Mouse (Mus musculus): Measurements from ENCODE around the gene Slc7a6. TPM values are rescaled to one million over a fixed set of nuclear protein-coding genes. Genes with fewer than 3 reads are reported as not detected.

Slc7a6 gene
- polyA plus RNA-seq, 2 experiments, result 42.1 to 55.7 TPM

DNA sequence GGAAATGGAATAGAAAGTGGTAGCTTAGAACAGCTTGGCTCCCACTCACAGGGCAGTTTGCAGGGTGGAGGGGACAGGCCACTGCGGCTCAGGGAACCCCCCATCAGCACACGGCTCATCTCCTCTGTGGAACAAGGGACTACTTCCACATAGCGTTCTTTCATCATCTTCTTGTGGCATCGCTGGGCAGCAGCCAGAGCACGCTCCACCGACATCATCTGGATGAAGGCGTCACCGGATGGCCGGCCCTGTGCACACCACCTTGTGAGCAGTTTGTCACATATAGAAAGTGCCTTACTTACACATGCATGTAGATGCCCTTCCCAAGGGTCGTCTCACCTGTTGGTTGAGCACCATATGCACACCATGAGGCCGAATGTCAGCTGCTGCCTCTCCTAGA lies 36.3 kb upstream of the Slc7a6 start:
- ATAC-seq (ENCODE audit: low FRiP score, low read depth) (no peak), DNase-seq (ENCODE audit: low spot score) (no peak)
- Histone ChIP-seq H3K27ac (replicated peaks; ENCODE audit: low read depth, low read length) (no peak overlapping the region), H3K4me1 (ENCODE audit: control insufficient read depth, insufficient read depth, low read length) (peaks cover 14% of the 10 kb centered on the region), H3K9ac (ENCODE audit: low read depth, low read length, severe bottlenecking) (no peak overlapping the region), H3K9me3 (ENCODE audit: control insufficient read depth, low read length) (no peaks in the 10 kb centered on the region), H3K4me2 (replicated peaks; ENCODE audit: low read depth, low read length, severe bottlenecking) (no peak overlapping the region), H3K27me3 (ENCODE audit: control insufficient read depth, insufficient read depth, low read length) (peaks cover 39% of the 10 kb centered on the region), H3K36me3 (ENCODE audit: control insufficient read depth, insufficient read depth, low read length) (peaks cover 57% of the 10 kb centered on the region), H3K4me3 (replicated peaks; ENCODE audit: low read length) (no peak overlapping the region)
- TF ChIP-seq POLR2A (IDR thresholded peaks at IDR 0.05; ENCODE audit: borderline replicate concordance, extremely low read depth, insufficient read depth, insufficient read length), result no peak
- 91% methylated on average over 11 of the region's 11 CpGs for WGBS

DNA sequence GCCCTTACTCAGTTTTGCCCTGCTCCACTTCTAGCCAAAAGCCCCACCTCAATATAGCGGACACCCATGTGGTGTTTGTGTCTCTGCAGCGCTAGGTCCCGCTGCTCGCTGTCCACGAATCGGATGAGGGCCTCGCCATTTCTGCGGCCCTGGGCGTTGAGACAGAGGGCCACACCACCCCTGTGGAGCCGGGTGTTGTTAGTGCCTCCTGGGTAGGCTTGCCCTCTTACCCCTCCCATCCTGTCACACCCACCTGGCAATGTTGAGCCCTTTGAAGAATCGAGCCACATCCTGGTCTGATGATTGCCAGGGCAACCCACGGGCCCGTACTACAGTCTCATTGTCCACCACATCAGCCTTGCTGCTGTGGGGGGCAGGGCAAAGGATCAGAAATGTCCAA lies 35.1 kb upstream of the Slc7a6 start:
- H3K4me2 ChIP-seq (replicated peaks; ENCODE audit: low read depth, low read length, severe bottlenecking), result no peak overlapping the region
- H3K9ac ChIP-seq (ENCODE audit: low read depth, low read length, severe bottlenecking), result no peak overlapping the region
- no peak overlapping the region for H3K4me3 ChIP-seq (replicated peaks; ENCODE audit: low read length)
- WGBS, result 65% methylated on average over 13 of the region's 13 CpGs
- peaks cover 16% of the 10 kb centered on the region for H3K4me1 ChIP-seq (ENCODE audit: control insufficient read depth, insufficient read depth, low read length)
- H3K27ac ChIP-seq (replicated peaks; ENCODE audit: low read depth, low read length), result no peak overlapping the region
- H3K27me3 ChIP-seq (ENCODE audit: control insufficient read depth, insufficient read depth, low read length), result peaks cover 43% of the 10 kb centered on the region
- ATAC-seq (ENCODE audit: low FRiP score, low read depth) (no peak), DNase-seq (ENCODE audit: low spot score) (no peak)
- no peaks in the 10 kb centered on the region for H3K9me3 ChIP-seq (ENCODE audit: control insufficient read depth, low read length)
- peaks cover 45% of the 10 kb centered on the region for H3K36me3 ChIP-seq (ENCODE audit: control insufficient read depth, insufficient read depth, low read length)
- TF ChIP-seq POLR2A (IDR thresholded peaks at IDR 0.05; ENCODE audit: borderline replicate concordance, extremely low read depth, insufficient read depth, insufficient read length), result no peak

DNA sequence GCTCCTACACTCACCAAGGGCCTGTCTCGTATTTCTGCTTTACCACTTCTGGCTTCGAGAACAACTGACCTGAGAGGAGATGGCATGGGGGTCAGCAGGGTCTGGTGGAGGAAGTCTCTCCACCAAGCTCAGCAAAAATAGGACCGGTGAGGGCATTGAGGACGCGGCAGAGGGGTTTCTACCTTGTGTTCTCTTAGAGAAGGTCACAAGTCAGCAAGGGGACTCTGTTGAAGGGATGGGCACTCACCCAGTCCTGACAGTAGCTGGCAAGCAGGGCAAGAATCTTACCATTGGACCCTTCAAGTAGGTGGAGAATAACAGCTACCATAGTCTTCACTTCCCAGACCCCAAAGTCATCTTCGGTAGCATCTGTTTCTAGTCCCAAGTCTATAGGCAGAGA lies 34.7 kb upstream of the Slc7a6 start:
- H3K27me3 ChIP-seq (ENCODE audit: control insufficient read depth, insufficient read depth, low read length), result peaks cover 43% of the 10 kb centered on the region
- H3K27ac ChIP-seq (replicated peaks; ENCODE audit: low read depth, low read length), result no peak overlapping the region
- no peaks in the 10 kb centered on the region for H3K9me3 ChIP-seq (ENCODE audit: control insufficient read depth, low read length)
- DNase-seq (ENCODE audit: low spot score), result no peak
- peaks cover 41% of the 10 kb centered on the region for H3K36me3 ChIP-seq (ENCODE audit: control insufficient read depth, insufficient read depth, low read length)
- H3K9ac ChIP-seq (ENCODE audit: low read depth, low read length, severe bottlenecking), result no peak overlapping the region
- TF ChIP-seq POLR2A (IDR thresholded peaks at IDR 0.05; ENCODE audit: borderline replicate concordance, extremely low read depth, insufficient read depth, insufficient read length), result no peak
- no peak overlapping the region for H3K4me2 ChIP-seq (replicated peaks; ENCODE audit: low read depth, low read length, severe bottlenecking)
- no peak for ATAC-seq (ENCODE audit: low FRiP score, low read depth)
- 65% methylated on average over 6 of the region's 6 CpGs for WGBS
- H3K4me1 ChIP-seq (ENCODE audit: control insufficient read depth, insufficient read depth, low read length), result peaks cover 16% of the 10 kb centered on the region
- H3K4me3 ChIP-seq (replicated peaks; ENCODE audit: low read length), result no peak overlapping the region

DNA sequence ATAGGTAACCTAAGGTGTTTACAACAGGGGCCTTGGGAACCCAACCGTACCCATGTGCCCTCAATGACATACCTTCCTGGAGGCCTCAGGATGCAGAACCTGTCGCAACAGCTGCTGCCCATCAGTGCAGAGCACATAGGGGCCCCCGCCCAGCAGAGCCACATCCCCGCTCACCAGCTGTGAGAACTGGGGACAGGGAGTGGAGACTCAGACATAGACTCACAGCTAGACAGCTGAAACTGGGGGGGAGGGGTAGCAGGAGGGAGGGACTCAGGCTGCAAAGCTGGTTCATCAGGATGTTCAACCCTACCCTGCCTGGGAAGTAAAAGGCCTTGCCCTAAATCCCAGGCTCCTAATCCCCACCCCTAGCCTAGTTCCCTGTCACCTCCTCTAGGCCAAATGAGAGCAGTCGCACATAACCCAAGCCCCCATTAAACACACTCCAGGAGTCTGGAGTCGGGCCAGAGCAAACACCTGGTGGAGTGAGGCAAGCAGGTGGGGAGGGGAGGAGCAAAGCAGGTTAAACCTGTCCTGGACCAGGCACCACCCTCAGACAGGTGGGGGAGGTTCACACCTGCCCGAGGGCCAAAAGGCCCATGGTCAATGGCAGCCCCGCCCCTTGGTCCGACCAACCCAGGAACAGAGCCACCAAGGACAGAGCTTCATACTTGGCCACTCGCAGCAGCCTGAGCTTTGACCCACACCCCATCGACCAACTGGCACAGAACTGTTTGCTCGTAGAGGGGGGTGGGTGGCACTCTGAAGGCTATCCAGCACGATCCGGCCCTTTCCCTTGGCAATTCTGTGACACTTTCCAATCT lies 33.7 kb upstream of the Slc7a6 start:
- peaks cover 16% of the 10 kb centered on the region for H3K4me1 ChIP-seq (ENCODE audit: control insufficient read depth, insufficient read depth, low read length)
- H3K9ac ChIP-seq (ENCODE audit: low read depth, low read length, severe bottlenecking), result no peak overlapping the region
- 10% methylated on average over 14 of the region's 14 CpGs for WGBS
- ATAC-seq (ENCODE audit: low FRiP score, low read depth) (peak; percentile 44), DNase-seq (ENCODE audit: low spot score) (peak; percentile 62)
- peak overlapping the region; percentile 49; the same call in 1 of the 2 replicates for H3K4me3 ChIP-seq (replicated peaks; ENCODE audit: low read length)
- TF ChIP-seq POLR2A (IDR thresholded peaks at IDR 0.05; ENCODE audit: borderline replicate concordance, extremely low read depth, insufficient read depth, insufficient read length), result no peak
- peak overlapping the region; percentile 93; the same call in 1 of the 2 replicates for H3K4me2 ChIP-seq (replicated peaks; ENCODE audit: low read depth, low read length, severe bottlenecking)
- H3K27ac ChIP-seq (replicated peaks; ENCODE audit: low read depth, low read length), result no peak overlapping the region
- peaks cover 33% of the 10 kb centered on the region for H3K36me3 ChIP-seq (ENCODE audit: control insufficient read depth, insufficient read depth, low read length)
- peaks cover 43% of the 10 kb centered on the region for H3K27me3 ChIP-seq (ENCODE audit: control insufficient read depth, insufficient read depth, low read length)
- no peaks in the 10 kb centered on the region for H3K9me3 ChIP-seq (ENCODE audit: control insufficient read depth, low read length)

DNA sequence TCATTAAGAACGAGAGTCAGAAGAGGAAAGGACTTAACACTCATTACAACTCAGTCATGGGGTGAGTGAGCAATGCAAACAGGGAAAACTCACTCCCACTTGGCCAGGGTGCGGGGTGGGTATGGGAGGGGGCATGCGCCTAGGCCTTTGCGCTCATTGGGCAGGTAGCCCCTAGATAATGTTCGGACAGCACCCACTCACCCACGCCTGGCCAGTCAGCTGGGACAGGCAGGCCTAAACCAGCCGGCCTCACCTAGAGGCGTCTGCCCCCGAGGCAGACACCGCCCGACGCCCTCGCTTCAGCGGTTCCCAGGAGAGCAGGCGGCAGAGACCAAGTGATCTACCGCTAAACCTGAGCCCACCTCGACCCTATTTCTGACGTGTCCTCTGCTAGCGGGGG lies 33.0 kb upstream of the Slc7a6 start:
- Histone ChIP-seq H3K4me1 (ENCODE audit: control insufficient read depth, insufficient read depth, low read length) (peaks cover 16% of the 10 kb centered on the region), H3K9ac (ENCODE audit: low read depth, low read length, severe bottlenecking) (peak overlapping the region; percentile 48; the same call in 1 of the 2 replicates), H3K36me3 (ENCODE audit: control insufficient read depth, insufficient read depth, low read length) (peaks cover 27% of the 10 kb centered on the region), H3K9me3 (ENCODE audit: control insufficient read depth, low read length) (no peaks in the 10 kb centered on the region), H3K27me3 (ENCODE audit: control insufficient read depth, insufficient read depth, low read length) (peaks cover 43% of the 10 kb centered on the region), H3K4me3 (replicated peaks; ENCODE audit: low read length) (peak overlapping the region; percentile 49), H3K27ac (replicated peaks; ENCODE audit: low read depth, low read length) (no peak overlapping the region), H3K4me2 (replicated peaks; ENCODE audit: low read depth, low read length, severe bottlenecking) (peak overlapping the region; percentile 93)
- no peak for TF ChIP-seq POLR2A (IDR thresholded peaks at IDR 0.05; ENCODE audit: borderline replicate concordance, extremely low read depth, insufficient read depth, insufficient read length)
- DNase-seq (ENCODE audit: low spot score), result no peak
- WGBS, result 3% methylated on average over 19 of the region's 19 CpGs
- ATAC-seq (ENCODE audit: low FRiP score, low read depth), result no peak
